Mouse (Mus musculus) ES-CJ7 (cell line): ENCODE results near the gene Ssmem1.
A peak's percentile ranks its signal among the peaks of the same experiment; 100 is the strongest.

Experiments
- DNase-seq: peaks from one replicate; pipeline ENCODE4 v3.0.0; 2011; ENCODE audit warnings: low read depth, low spot score

The Ssmem1 gene

DNA sequence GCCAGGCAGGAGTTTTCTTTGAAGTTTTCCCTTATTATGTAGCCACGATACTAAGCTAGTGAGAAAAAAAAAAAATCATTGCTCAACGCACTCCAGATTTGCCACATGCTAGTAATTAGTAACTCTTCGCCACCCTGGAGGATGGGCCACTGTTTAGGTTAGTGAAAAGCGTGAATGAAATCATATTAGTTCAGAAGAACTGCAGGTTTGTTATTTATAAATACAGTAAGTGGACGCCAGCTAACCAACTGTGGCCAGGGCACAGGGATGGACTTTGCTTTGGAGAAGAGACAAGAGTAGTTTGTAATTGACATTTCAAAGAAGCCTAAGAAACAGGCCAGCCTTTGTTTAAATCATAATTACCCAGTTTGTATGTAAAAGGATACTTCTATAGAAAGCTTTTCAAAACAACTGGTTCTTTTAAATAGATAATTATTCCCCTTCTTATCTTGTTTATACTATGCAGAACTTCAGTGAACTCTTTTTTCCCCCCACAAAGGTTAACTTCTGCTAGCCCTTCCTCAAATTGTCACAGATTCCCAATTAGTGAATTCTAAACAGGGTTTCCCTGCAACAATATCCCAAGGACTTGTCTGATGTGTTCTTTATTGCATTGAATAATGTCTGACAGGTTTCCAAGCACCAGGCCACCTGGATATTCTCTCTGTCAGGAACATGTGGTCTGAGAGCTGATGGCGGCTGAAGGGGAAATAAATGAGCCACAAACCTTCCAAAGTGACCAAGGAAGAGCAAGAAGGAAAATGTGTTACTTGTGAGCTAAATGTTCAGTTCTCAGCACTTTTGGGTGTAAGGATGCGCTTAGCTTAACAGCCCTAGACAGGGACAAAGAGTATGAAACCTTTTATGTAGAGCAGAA lies 16.0 kb downstream of the Ssmem1 start:
- no peak for DNase-seq

DNA sequence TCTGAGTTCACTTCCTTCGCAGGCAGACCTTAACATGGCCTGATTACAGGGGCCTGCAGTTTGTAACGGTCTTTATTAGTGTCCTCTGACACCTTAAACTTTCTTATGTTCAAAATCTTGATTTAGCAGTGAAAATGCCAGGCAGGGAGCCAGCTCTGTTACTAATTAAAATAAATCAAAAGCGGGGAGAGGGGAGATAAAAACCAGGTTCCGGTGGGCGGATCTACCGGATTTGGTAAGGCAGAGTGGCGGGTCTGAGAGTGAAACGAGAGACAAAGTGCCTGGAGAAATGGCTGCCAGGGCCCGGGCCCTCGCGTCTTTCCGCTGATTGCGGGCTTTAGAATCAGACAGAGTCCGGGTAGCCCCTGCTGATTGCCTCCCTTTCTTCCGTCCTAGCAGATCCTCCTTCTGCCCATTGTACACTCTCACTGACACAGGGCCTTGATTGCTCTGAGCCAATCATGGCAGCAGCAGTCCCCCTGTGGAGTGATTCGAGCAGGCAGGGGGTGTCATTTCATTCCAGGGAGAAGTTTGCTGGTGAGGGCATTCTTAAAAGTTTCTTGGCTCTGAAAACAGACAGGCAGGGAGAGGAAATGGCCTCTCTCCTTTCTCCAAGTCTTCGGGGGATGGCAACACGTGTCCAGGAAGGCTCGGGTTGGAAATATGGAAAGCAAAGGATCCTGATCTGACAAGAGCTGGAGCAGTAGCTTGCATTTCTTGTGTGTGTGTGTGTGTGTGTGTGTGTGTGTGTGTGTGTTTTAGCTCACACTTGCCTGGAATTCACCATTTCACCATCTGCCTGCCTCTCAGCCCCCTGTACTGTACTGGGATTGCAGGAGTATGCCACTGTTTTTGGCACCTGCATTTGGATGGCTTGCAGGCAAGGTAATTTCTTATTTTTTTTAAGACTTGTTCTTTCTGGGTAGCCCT lies 17.2 kb downstream of the Ssmem1 start:
- DNase-seq, result peak; percentile 66

DNA sequence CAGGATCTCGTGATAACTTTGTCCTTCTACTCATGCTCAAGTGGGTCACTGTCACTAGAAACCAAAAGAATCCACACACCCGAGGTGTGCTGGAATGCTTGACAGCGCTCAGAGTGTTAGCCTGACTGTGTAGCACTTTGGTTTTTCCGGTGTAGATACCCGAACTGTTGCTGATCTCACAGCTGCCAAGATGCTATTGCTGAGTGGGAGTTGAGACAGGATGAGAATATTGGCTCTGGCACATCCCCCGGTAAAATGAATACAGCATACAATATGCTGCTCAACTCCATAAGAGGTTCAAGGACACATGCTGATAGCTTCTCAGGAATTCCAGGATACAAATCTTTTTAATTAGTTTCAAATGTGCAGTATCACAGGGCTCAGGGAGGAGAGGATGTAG lies 19.2 kb downstream of the Ssmem1 start:
- no peak for DNase-seq

DNA sequence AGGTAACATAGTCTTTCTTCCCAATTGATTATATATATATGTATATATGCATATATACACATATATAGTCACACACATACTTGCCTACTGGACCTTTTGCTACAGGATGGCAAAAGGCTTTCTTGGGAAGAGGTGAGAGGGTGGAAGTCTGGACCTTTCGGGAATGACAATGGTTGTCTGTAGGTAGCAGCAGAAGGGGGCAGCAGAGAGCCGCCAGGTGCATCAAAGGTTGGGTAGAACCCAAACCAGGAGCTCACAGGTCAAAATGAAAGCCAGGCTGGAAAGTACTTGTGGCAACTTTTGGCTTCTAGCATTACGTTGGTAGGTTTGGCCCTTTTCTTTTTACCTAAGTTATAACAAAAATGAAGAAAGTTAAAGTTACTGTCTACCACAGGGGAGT lies 25.7 kb downstream of the Ssmem1 start:
- peak; percentile 83 for DNase-seq

DNA sequence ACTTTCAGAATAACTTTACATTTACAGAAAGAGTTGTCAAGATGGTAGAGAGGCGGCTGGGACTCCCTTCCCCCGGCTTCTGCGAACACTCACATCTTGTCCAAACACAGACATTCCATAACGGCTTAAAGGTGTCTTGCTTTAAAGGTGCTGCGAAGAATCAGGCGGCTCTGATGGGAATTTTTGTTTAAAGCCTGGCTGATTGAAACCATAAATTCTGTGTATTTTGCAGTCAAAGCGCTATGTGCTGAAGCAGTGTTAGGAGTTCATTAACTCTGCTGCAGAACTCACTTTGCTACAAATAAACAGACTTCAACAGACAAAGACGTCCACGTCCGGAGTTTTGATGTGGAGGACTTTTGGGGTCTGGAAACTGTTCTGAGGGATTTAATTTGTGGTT lies 28.6 kb downstream of the Ssmem1 start:
- no peak for DNase-seq

DNA sequence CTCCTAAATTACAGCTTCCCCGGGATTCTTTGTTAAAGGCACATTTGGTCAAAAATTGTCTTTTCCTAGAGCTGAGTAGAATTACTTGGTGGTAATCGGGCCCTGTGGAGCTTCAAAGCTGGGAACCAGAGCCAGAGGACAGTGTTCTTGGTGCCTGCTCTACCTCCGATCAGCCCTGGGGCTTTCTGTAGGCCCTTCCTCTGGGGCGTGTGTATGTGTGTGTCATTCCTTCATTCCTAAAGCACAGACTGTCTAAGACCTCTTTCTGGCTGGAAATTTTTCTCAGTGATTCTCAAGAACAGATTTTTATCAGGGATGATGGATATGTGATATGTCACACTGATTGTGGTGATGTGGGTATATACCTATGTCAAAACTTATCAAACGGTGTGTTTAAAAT lies 29.2 kb downstream of the Ssmem1 start:
- no peak for DNase-seq

DNA sequence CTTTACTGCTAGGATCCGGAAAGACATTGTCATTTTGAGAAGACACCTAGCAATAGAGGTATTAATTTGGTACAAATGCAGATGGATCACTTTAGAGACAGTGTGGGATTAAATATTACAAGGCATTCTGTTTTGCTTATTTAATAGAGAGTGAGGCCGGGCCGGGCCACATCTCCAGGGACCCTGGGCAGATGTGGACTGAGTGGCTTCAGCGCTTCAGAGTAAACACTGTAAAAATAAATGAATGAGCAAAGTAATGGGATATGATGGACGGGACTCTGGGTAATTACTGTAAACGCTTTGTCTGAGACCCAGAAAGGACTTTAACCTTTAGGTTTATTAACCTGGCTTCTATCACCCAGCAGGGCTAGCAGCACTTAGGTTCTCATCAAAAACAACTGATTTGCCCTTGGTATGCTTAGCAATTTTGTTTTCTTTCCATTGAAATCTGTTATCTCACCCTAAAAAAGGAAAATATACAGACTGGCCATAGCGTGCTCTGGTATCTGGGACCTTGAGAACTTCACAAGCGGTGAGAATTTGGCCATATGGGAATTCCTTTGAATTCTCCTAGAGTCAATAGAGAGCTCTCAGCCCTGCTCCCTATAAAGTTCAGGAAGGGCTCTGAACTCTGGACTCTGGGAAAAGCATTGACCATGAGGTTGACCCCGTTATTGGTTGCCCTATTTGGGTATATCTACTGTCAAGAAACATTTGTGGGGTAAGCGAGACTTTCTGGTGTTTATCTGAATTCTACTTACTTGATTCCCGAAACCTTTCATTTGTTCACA lies 31.6 kb downstream of the Ssmem1 start, which contains the start of gene Cpa2:
TSS of gene Cpa2 (plus strand) at position 574 of the 791 bp plus-strand sequence.
- DNase-seq, result no peak

DNA sequence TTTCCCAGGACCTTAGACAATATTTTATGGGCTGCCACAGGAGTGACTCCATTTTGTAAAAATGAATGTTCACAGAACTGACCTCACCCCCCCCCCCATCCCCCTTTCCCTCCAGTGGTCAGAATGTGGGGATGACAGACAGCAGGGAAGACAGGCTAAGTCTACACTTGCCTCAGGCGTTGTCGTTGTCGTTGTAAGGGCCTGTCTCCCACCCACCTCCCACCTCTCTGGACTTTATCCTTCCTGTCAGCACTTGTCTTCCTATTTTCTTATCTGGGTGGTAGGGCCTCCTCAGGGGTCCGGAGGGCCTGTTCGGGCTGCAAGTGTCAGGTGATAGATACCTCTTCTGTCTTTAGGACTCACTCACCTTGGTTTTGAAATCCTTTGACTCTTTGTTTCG lies 32.6 kb downstream of the Ssmem1 start:
- no peak for DNase-seq

DNA sequence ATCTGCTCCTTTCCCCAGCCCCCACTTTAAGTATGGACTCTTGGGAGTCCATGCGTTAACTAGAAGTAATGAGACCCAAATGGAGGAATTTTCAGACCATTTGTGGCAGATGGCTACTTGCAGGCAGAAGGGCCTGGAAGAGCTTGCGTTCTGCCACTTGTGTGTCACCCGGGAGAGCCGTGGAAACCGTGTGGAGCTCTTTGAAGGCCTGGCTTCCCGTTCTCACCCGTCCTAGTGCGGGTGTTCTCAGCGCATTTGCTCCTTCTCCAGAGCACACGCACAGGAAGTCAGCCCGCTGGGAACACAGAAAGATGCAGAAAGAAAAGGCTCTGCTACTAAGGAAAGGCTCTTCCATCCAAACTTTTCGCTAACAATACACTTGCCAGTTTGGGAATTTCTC lies 33.4 kb downstream of the Ssmem1 start:
- no peak for DNase-seq

DNA sequence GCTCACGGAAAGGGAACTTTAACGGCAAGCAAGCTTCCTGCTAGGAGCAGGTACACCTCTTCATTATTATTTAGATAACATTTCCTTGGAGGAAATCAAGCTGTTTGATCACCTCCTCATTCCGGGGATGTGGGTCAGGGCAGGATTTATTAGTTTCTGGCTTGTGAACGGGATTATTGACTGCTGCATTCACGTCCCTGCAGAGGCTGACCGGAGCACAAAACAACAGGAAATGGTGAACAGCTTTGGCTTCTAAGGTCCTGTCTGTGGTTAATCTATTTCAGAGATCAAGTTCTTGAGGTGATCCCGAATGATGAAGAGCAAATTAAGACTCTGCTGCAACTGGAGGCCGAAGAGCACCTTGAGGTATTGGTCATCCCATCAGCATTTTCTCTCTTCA lies 34.2 kb downstream of the Ssmem1 start:
- no peak for DNase-seq

DNA sequence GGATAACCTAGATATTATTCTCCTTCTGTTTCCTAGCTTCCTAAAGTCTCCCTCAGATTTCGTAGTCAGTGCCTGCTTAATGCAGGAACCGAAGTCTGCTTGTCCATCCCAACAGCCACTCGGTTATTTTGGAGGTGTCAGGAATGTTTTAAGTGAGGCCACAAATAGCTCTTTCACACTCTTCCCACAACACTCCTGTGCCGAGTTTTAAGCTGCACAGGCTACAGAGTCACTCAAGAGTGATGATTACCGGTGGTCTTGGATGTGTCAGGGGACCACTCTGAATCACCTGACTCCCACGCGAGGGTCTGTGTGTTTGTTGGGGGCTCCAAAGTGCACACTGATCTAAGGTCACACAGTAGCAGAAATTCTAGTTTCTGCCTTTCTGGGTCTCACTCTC lies 36.0 kb downstream of the Ssmem1 start:
- no peak for DNase-seq

DNA sequence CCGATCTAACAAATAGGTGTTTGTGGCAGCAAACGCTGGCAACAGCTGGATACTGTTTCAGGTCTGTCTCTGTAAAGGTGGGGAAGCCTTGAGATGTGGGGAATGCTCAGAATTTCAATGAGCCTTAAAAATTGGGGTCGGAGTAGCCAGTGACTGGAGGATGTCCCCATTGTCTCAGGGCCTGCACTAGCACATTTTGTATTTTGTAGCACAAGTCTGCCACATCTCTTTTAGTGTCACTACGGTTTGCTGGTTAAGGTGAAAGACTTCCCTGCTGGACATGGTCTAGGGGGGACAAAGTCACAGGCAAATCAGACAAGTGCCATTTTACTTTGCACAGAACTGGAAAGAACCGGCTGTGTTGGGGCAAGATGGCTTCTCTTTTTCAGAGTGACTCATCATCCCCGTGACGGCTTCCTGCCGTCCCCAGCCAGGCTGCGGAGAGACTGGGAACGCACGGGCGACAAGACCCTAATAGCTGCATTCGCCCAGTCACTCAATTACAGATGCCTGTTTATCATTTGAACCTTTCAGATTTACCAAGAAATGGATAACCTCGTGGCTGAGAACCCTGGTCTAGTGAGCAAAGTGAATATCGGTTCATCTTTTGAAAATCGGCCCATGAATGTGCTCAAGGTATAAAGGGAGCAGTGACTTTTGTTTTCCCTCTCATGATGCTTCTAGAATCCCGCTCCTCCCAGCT lies 37.1 kb downstream of the Ssmem1 start:
- peak; percentile 65 for DNase-seq

DNA sequence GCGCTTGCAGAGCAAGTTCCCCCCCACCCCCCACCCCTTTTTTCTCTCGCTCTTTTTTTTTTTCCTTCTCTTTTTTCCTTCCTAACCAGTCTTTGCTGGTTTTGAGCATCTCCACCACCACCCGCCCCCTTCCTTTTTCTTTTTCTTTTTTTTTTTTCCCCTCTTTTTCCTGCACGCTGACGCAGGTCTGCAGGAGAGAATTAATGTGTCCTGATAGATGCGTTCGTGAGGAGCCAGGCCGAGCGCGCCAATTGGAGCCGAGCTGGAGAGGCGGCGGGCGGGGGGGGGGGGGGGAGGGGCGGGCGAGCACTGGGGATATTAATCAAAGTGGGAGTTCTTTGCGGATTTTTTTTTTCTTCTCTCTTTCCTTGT lies 37.6 kb downstream of the Ssmem1 start:
- peak; percentile 45 for DNase-seq

DNA sequence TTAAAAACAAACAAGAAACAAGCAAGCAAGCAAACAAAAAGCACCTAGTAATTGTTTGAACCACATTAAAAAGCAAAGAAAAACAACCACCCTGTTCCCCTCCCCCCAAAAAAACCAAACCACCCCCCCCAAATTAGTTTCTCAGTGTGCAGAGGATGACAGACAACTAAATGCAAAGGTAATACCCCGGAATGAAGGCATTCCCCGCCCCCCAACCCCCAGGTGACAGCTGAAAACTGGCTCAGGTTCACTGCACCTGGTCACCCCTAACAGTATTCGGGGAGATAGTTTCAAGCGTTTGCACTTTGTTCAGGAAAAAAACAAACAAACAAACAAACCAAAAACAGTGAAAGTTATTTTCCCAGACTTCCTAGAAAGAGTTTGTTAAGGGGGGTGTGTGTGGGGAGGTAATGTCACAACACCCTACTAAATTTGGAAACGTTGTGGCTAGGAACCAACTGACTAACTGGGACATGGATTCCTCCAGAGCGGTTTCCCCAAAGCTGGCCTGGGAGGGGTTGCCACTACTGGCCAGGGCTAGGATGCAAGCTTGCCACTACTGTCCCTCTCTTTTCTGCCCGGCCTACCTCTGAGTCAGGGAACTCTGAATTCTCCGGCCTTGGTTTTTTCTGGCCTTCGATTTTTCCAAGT lies 38.1 kb downstream of the Ssmem1 start:
- no peak for DNase-seq

DNA sequence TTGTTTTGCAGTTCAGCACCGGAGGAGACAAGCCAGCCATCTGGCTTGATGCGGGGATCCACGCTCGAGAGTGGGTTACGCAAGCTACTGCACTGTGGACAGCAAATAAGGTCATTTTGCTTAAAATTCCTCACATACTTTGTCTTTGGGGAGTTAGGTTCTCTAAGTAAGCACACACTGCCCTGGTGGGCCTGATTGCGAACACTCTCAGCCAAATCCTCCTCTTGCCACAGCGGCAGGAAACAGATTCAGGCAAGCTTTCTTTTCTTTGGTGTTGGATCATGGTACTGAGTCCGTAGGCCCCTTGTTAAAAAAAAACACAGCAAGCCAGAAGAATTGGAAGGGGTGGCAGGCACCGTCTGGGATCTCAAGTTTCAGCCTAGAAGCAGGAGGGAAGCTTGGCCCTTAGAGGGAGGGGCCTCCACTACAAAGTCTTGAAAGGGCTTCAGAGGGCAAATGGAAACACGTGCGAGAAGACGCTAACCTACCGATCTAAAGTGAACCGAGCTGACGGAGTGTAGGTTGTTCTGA lies 39.6 kb downstream of the Ssmem1 start:
- DNase-seq, result peak; percentile 80

DNA sequence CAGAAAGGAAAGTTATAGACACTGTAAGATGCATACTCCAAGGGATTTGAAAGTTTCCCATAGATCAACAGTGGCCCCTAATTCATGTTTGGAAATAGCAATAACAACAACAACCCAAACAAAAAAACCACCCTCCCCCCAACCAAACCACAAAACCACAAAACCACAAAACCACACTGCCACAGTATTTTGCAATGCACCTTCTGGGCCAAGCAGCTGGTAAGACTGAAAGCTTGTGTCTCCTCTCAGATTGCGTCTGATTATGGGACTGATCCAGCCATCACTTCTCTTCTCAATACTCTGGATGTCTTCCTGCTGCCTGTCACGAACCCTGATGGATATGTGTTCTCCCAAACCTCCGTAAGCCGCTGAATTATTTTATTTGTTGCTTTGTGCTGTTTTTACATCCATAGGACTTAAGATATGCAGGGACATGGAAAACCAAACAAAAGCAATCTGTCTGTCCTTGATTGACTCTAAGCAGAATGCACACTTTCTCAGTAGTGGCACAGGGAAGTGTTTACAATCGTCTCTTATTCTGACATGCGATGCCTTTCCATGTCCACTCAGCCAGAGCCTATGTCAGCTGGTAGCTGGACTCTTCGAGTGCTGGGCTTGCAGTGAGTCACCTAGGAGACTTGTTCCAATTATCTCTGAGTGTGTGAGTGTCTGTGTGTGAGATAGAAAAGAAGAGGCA lies 41.0 kb downstream of the Ssmem1 start:
- DNase-seq, result no peak

DNA sequence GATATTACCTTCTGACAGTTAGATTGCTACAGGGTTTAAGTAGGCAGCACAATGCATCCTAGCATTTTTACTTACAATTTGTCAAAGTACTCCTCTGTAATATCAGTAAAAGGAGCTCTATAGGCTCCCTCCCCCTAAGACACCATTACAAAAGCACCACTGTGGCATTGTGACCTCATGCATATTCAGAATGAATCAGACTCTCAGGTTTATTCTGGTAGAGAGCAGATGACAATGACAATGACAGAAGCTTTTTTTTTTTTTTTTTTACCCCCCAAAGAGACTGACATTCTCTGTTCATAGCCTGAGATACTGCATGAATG lies 41.5 kb downstream of the Ssmem1 start:
- no peak for DNase-seq

DNA sequence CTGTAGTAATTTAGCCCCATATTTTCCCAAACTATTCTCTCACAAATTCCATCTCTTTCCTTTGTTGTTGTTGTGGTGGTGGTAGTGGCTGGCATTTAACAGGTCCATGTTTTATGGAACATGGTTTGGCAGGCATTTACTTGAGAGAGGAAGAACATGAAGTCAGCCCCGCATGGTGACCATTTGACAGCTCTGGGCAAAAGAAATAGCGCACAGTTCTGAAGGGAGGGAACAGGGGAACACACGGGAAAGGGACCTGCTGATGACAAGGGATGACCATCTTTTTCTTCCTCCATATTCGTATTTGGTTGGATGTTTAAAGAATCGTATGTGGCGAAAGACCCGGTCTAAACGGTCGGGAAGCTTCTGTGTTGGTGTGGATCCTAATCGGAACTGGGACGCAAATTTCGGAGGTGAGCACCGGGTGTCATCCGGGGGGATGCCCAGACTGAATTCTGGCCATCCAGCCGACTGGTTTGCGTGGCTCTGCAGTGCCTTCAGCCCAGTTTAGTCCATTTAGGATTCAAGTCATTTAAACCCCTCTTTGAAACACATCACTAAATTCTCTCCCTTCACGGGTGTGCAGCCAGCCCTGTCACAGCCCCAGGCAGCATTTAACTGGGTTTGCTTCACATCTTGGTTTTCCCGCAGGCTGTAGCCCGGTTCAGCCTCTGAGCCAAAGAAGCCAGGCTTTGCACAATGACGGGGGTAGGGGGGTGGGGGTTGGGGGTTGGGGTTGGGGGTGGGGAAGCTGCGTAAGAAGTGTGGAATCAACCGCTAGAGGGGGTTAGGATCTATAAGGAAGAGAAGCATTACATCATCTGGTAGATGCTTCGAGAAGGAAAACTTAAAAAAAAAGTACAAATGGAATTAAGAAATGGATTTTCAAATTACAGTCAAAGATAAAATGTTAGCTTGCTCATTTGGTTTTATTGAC lies 42.3 kb downstream of the Ssmem1 start:
- peak; percentile 78 for DNase-seq

DNA sequence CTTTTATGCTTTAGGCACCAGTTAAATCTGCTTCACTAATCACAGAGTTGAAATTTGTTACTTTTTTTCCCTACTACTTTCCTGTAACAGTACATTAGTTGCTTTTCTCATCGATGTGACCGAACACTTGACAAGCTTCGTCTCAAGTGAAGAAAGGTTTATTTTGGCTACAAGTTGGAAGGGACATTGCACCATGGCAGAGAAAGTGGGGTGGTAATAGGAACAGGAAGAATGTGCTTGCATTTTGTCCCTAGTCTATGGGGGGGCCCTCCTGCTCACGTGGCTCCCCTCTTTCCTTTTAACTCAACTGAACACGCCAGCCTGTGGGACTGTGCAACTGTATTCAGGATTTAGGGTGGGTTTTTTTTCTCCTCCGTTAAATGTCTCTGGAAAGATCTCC lies 43.0 kb downstream of the Ssmem1 start:
- no peak for DNase-seq
